Mouse (Mus musculus): ENCODE measurements around the gene Oxld1.

The Oxld1 gene

GRCm38 (mm10) chr11:120457772-120458751, at the start of gene Oxld1, which contains the start of gene Ccdc137:
TSS of gene Oxld1 (minus strand) at chr11:120458068.
TSS of gene Ccdc137 (plus strand) at chr11:120458115.
- peak; percentile 95 for DNase-seq (ENCODE audit: low read depth, low spot score)

GRCm38 (mm10) chr11:120506899-120507298, 49.0 kb upstream of the Oxld1 start:
- peak; percentile 70 for DNase-seq (ENCODE audit: low read depth, low spot score)

GRCm38 (mm10) chr11:120505661-120506060, 47.8 kb upstream of the Oxld1 start:
- DNase-seq (ENCODE audit: low read depth, low spot score): no peak

- DNase-seq (ENCODE audit: low read depth, low spot score): no peak
Measured at GRCm38 (mm10) chr11:120501701-120502100, 43.8 kb upstream of the Oxld1 start.

GRCm38 (mm10) chr11:120501018-120501417, 43.1 kb upstream of the Oxld1 start:
- no peak for DNase-seq (ENCODE audit: low read depth, low spot score)

- no peak for DNase-seq (ENCODE audit: low read depth, low spot score)
Measured at GRCm38 (mm10) chr11:120500357-120500756, 42.5 kb upstream of the Oxld1 start.

GRCm38 (mm10) chr11:120499894-120500293, 42.0 kb upstream of the Oxld1 start:
- no peak for DNase-seq (ENCODE audit: low read depth, low spot score)

- no peak for DNase-seq (ENCODE audit: low read depth, low spot score)
Measured at GRCm38 (mm10) chr11:120498891-120499290, 41.0 kb upstream of the Oxld1 start.

- no peak for DNase-seq (ENCODE audit: low read depth, low spot score)
Measured at GRCm38 (mm10) chr11:120498226-120498625, 40.4 kb upstream of the Oxld1 start.

GRCm38 (mm10) chr11:120497436-120497835, 39.6 kb upstream of the Oxld1 start:
- no peak for DNase-seq (ENCODE audit: low read depth, low spot score)

GRCm38 (mm10) chr11:120493911-120494310, 36.0 kb upstream of the Oxld1 start:
- no peak for DNase-seq (ENCODE audit: low read depth, low spot score)

GRCm38 (mm10) chr11:120493351-120493750, 35.5 kb upstream of the Oxld1 start:
- DNase-seq (ENCODE audit: low read depth, low spot score): no peak

GRCm38 (mm10) chr11:120492878-120493203, 35.0 kb upstream of the Oxld1 start:
- DNase-seq (ENCODE audit: low read depth, low spot score): peak; percentile 22

GRCm38 (mm10) chr11:120492024-120492877, 34.4 kb upstream of the Oxld1 start:
- peak; percentile 58 for DNase-seq (ENCODE audit: low read depth, low spot score)

- DNase-seq (ENCODE audit: low read depth, low spot score): peak; percentile 91
Measured at GRCm38 (mm10) chr11:120491317-120492023, 33.6 kb upstream of the Oxld1 start, which contains the start of gene Slc25a10. TSS of gene Slc25a10 (plus strand) at chr11:120491840.

GRCm38 (mm10) chr11:120490291-120491046, 32.6 kb upstream of the Oxld1 start:
- DNase-seq (ENCODE audit: low read depth, low spot score): no peak

GRCm38 (mm10) chr11:120489054-120489761, 31.3 kb upstream of the Oxld1 start:
- peak; percentile 91 for DNase-seq (ENCODE audit: low read depth, low spot score)

- no peak for DNase-seq (ENCODE audit: low read depth, low spot score)
Measured at GRCm38 (mm10) chr11:120488516-120488915, 30.6 kb upstream of the Oxld1 start.

- no peak for DNase-seq (ENCODE audit: low read depth, low spot score)
Measured at GRCm38 (mm10) chr11:120485251-120485650, 27.4 kb upstream of the Oxld1 start.

All from brain, adult 2 months (tissue).